Mouse (Mus musculus) CH12.LX (cell line): ENCODE results near the gene Rps21. TPM values are rescaled to one million over a fixed set of nuclear protein-coding genes. Genes with fewer than 3 reads are reported as not detected.

Source experiments
- DNase-seq: peaks from one replicate; pipeline ENCODE4 v3.0.0-alpha.2; 2013; ENCODE audit errors: extremely low read depth
- H3K27ac ChIP-seq: 2 replicates; pipeline ENCODE4 v1.5.1; 2012; ENCODE audit warnings: low read depth, mild to moderate bottlenecking, control low read depth, moderate library complexity; ENCODE audit not compliant: insufficient read depth
- H3K27me3 ChIP-seq: replicated peaks from 2 replicates; pipeline ENCODE3; 2012; ENCODE audit warnings: inconsistent platforms
- H3K36me3 ChIP-seq, 2 experiments: replicated peaks in 1 of 2; 2 replicates each; pipeline versions ENCODE3 to v1.6.1; 2012; ENCODE audit warnings: inconsistent platforms in 1 of 2, low read length in 1 of 2, mild to moderate bottlenecking in 1 of 2, mixed read lengths in 1 of 2, moderate library complexity in 1 of 2; ENCODE audit not compliant: control insufficient read depth in 1 of 2, insufficient read depth in 1 of 2
- H3K4me1 ChIP-seq, 2 experiments: 2 replicates each; pipeline ENCODE4 v1.6.1; 2012; ENCODE audit warnings: inconsistent platforms in 1 of 2, moderate library complexity in 1 of 2; ENCODE audit not compliant: insufficient read depth in 2 of 2, control insufficient read depth in 1 of 2
- H3K4me2 ChIP-seq: 2 replicates; pipeline ENCODE4 v1.6.1; 2012; ENCODE audit warnings: low read depth, mild to moderate bottlenecking, control low read depth; ENCODE audit not compliant: poor library complexity, insufficient read depth, severe bottlenecking
- H3K4me3 ChIP-seq, 3 experiments: fragments of 150-350 bp in 1 of 3; sonication (generic) in 1 of 3; replicated peaks in 1 of 3; 2 replicates each; pipeline versions ENCODE3 to v1.5.1; 2011 to 2012; ENCODE audit warnings: low read depth in 2 of 3, low read length in 2 of 3, mild to moderate bottlenecking in 2 of 3, moderate library complexity in 2 of 3, control low read depth in 1 of 3, improper control_type of control experiment in 1 of 3, inconsistent platforms in 1 of 3, mixed read lengths in 1 of 3; ENCODE audit not compliant: poor library complexity in 1 of 3
- H3K79me2 ChIP-seq: replicated peaks from 2 replicates; pipeline ENCODE4 v1.6.1; 2012; ENCODE audit warnings: mild to moderate bottlenecking, moderate library complexity; ENCODE audit not compliant: control insufficient read depth, poor library complexity, insufficient read depth, severe bottlenecking; ENCODE audit errors: extremely low read depth
- H3K9ac ChIP-seq: 2 replicates; pipeline ENCODE4 v1.6.1; 2012; ENCODE audit warnings: low read depth, mild to moderate bottlenecking, control low read depth, moderate library complexity; ENCODE audit not compliant: insufficient read depth
- H3K9me3 ChIP-seq: replicated peaks from 2 replicates; pipeline ENCODE3; 2012; ENCODE audit warnings: low read length, inconsistent platforms, mixed read lengths
- BHLHE40 ChIP-seq: IDR thresholded peaks from 2 replicates; pipeline ENCODE4 v1.6.1; 2011; ENCODE audit warnings: mild to moderate bottlenecking, low read depth, low read length, improper control_type of control experiment
- CHD1 ChIP-seq: IDR thresholded peaks from 2 replicates; pipeline ENCODE4 v1.6.1; 2012; ENCODE audit warnings: low read depth, low read length, improper control_type of control experiment, inconsistent platforms
- CTCF ChIP-seq, 2 experiments: IDR thresholded peaks in 1 of 2; conservative IDR thresholded peaks in 1 of 2; 2 replicates each; pipeline ENCODE4 v1.5.1; 2011 to 2012; ENCODE audit warnings: low read depth in 2 of 2, low read length in 2 of 2, improper control_type of control experiment in 1 of 2, inconsistent platforms in 1 of 2, mild to moderate bottlenecking in 1 of 2, moderate library complexity in 1 of 2
- ELF1 ChIP-seq: IDR thresholded peaks from 2 replicates; pipeline ENCODE4 v1.6.1; 2014; ENCODE audit warnings: low read depth, mild to moderate bottlenecking, inconsistent platforms, low read length, improper control_type of control experiment
- JUN ChIP-seq: IDR thresholded peaks from 2 replicates; pipeline ENCODE4 v1.6.1; 2011; ENCODE audit warnings: low read depth, mild to moderate bottlenecking, low read length, improper control_type of control experiment, moderate library complexity; ENCODE audit not compliant: insufficient read depth
- MAFK ChIP-seq: IDR thresholded peaks from 2 replicates; pipeline ENCODE4 v1.6.1; 2011; ENCODE audit warnings: low read length, improper control_type of control experiment; ENCODE audit not compliant: insufficient replicate concordance
- MAX ChIP-seq: IDR thresholded peaks from 2 replicates; pipeline ENCODE4 v1.6.1; 2011; ENCODE audit warnings: low read length, improper control_type of control experiment
- MAZ ChIP-seq: IDR thresholded peaks from 2 replicates; pipeline ENCODE4 v1.6.1; 2012; ENCODE audit warnings: low read depth, mild to moderate bottlenecking, inconsistent platforms, low read length, improper control_type of control experiment, moderate library complexity
- MXI1 ChIP-seq: IDR thresholded peaks from 2 replicates; pipeline ENCODE4 v1.6.1; 2011; ENCODE audit warnings: mild to moderate bottlenecking, low read depth, low read length, improper control_type of control experiment
- PAX5 ChIP-seq: IDR thresholded peaks from 2 replicates; pipeline ENCODE4 v1.6.1; 2012; ENCODE audit warnings: low read length, inconsistent platforms, mixed read lengths
- SIN3A ChIP-seq: IDR thresholded peaks from 2 replicates; pipeline ENCODE4 v1.6.1; 2012; ENCODE audit warnings: low read length, improper control_type of control experiment, inconsistent platforms
- ZC3H11A ChIP-seq: IDR thresholded peaks from 2 replicates; pipeline ENCODE4 v1.6.1; 2012; ENCODE audit warnings: low read depth, mild to moderate bottlenecking, inconsistent platforms, low read length, improper control_type of control experiment
- ZKSCAN1 ChIP-seq: IDR thresholded peaks from 2 replicates; pipeline ENCODE4 v1.6.1; 2012; ENCODE audit warnings: low read depth, inconsistent platforms, low read length, improper control_type of control experiment, borderline replicate concordance
- dilution Hi-C: fragments of 300-500 bp; cut with MboI; formaldehyde crosslinking; loops from 2 replicates; pipeline ENCODE4 v1.14.3; 2020; ENCODE audit warnings: low sequenced_read_pairs; ENCODE audit not compliant: extremely low pct_unique_long_range_greater_than_20kb, extremely low pct_ligation_motif_present
- in situ Hi-C: fragments of 300-500 bp; cut with MboI; formaldehyde crosslinking; loops from 3 replicates; pipeline ENCODE4 v1.14.3; 2019; ENCODE audit warnings: low sequenced_read_pairs, low pct_ligation_motif_present, low pct_unique_long_range_greater_than_20kb, mixed read lengths
- polyA plus RNA-seq: library from polyadenylated mRNA; unstranded; fragments of >175 nt; gene quantifications from 2 replicates; pipeline ENCODE4 v1.2.1, GENCODE M21; 2012; ENCODE audit warnings: low read depth; ENCODE audit not compliant: insufficient read length
- total RNA-seq, 2 experiments: library from RNA; depleted of rRNA; stranded (reverse); fragments of 300-350 nt in 1 of 2; fragments of >200 nt in 1 of 2; gene quantifications; 2 replicates each; pipeline ENCODE4 v1.2.3; 2012 to 2014

Gene Rps21
- total and polyA plus RNA-seq, 3 experiments: 705 to 3,770 (median 1,686) TPM

DNA sequence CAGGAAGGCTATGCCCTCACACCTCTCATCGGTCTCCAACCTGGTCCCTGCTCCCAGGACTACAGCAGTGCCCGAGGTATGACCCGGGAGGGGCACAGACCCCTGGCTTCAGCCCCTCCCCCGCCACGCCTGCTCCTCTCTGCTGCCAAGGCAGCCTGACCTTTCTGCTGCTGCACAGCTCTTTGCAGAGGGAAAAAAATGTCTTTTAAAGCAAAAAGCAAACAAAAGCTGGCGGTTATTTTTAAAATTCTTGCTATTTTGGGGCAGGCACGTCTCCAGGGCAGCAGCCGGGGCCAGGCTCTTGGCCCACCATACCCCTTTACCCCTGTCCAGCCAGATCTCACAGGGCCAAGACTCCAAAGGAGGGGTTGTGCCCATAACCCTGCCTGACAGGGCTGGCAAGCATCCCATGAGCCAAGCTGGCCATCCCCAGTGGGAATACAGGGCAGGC is 42.1 kb upstream of the Rps21 start:
- peaks cover 4% of the 10 kb centered on the region for H3K9me3 ChIP-seq
- peaks cover 0 to 3% of the 10 kb centered on the region in 2 experiments; a peak in 2 of 4 replicates for H3K4me1 ChIP-seq
- dilution Hi-C loops: no loop called here
- H3K4me3 ChIP-seq: no peak overlapping the region
- H3K9ac ChIP-seq: no peak overlapping the region
- no peak for DNase-seq
- peaks cover 51% of the 10 kb centered on the region for H3K27me3 ChIP-seq
- H3K4me2 ChIP-seq: no peak overlapping the region
- no peaks in the 10 kb centered on the region for H3K36me3 ChIP-seq
- in situ Hi-C loops: no loop called here
- no peak for TF ChIP-seq PAX5
- no peak for TF ChIP-seq CHD1
- no peak for TF ChIP-seq SIN3A
- no peak for TF ChIP-seq ZC3H11A
- no peak for TF ChIP-seq JUN
- no peak for TF ChIP-seq MAX
- no peak for TF ChIP-seq CTCF (conservative IDR thresholded peaks at IDR 0.05 in 1 of 2, IDR thresholded peaks at IDR 0.05 in 1 of 2; ENCODE audit: low read depth in 2 of 2, low read length in 2 of 2)
- TF ChIP-seq ZKSCAN1: no peak
- no peak for TF ChIP-seq MAFK
- TF ChIP-seq MXI1: no peak
- H3K27ac ChIP-seq: no peak overlapping the region
- H3K79me2 ChIP-seq: no peaks in the 10 kb centered on the region

- Histone ChIP-seq H3K4me3 (no peak overlapping the region), H3K36me3 (no peaks in the 10 kb centered on the region), H3K4me2 (no peak overlapping the region), H3K27ac (no peak overlapping the region), H3K4me1 (peaks cover 0 to 3% of the 10 kb centered on the region in 2 experiments; a peak in 2 of 4 replicates), H3K9me3 (peaks cover 4% of the 10 kb centered on the region), H3K27me3 (peaks cover 59% of the 10 kb centered on the region), H3K9ac (no peak overlapping the region), H3K79me2 (no peaks in the 10 kb centered on the region)
- in situ Hi-C loops: no loop called here
- no peak for DNase-seq
- TF ChIP-seq ELF1: no peak
- TF ChIP-seq ZKSCAN1: no peak
- dilution Hi-C loops: no loop called here
These were observed 41.2 kb upstream of the Rps21 start for GRCm38 (mm10) chr2:180215951-180216350.

DNA sequence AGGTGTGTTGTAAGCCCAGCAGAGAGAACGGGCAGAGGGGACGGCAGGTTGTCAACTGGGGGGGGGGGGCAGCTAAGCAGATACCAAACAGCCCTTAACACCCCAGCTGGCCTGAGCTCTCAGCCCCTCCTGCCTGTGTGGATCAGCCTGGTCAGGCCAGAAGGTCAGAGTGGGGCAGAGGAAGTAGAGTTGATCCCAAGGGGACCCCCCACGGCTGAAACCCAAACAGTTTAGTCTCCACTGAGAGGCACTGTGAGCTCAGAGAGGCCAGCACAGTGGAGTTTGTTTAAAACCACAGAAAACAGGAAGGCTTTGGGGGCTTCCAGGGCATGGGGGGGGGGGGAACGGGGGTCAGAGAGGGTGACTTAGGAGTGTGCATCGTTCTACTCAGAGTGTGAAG is 40.3 kb upstream of the Rps21 start:
- peaks cover 0 to 3% of the 10 kb centered on the region in 2 experiments; a peak in 2 of 4 replicates for H3K4me1 ChIP-seq
- H3K27me3 ChIP-seq: peaks cover 67% of the 10 kb centered on the region
- no peak overlapping the region; the same call in 1 of the 2 replicates for H3K4me2 ChIP-seq
- H3K79me2 ChIP-seq: no peaks in the 10 kb centered on the region
- dilution Hi-C loops: no loop called here
- in situ Hi-C loops: no loop called here
- H3K36me3 ChIP-seq: no peaks in the 10 kb centered on the region
- H3K27ac ChIP-seq: no peak overlapping the region
- DNase-seq: no peak
- TF ChIP-seq MAZ: no peak
- no peak for TF ChIP-seq BHLHE40
- H3K9me3 ChIP-seq: peaks cover 4% of the 10 kb centered on the region
- no peak overlapping the region for H3K9ac ChIP-seq
- H3K4me3 ChIP-seq: no peak overlapping the region
